Mouse (Mus musculus): ENCODE data around the gene Eef2kmt.
"Not testable (repeated sequence)": the region's sequence is repeated elsewhere in the genome, so short reads cannot be mapped to it uniquely, and the experiment has no call there.

The Eef2kmt gene

DNA sequence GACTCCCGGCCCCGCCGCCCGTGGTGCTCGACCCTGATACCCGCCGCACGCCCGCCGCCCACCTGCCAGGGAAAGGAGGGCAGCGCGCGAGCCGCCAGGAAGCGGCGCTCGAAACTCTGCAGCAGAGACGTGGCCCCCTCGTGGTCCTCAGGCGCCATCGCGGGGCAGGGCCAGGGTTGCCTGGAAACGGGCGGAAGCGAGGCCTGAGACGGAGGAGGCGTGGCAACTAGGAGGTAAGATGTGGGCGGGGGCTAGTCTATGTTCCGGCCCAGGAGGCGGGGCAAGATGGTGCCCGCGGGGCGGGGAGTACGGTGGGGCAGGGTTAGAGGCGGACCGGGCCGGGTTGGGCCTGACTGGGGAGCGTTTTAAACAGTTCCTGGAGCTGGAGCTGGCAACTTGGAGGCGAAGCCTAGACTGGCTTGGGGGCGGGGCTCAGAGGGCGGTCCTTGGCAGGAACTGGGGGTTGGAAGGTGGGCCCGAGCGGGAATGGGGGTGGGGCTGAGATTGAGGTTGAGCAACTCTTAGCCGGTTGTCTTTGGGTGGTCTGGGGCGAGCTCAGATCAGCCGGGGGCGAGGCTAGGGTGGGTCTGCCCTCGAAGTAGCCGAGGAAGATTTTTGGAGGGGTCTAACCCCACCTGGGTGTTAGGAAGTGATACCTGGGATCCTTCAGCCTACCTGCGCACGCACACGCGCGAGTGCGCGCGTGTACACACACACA, at the start of gene Eef2kmt:
Gene Eef2kmt (minus strand): TSS at position 205 of the 718 bp plus-strand sequence.
- DNase-seq, result peak; percentile 98 to 99

DNA sequence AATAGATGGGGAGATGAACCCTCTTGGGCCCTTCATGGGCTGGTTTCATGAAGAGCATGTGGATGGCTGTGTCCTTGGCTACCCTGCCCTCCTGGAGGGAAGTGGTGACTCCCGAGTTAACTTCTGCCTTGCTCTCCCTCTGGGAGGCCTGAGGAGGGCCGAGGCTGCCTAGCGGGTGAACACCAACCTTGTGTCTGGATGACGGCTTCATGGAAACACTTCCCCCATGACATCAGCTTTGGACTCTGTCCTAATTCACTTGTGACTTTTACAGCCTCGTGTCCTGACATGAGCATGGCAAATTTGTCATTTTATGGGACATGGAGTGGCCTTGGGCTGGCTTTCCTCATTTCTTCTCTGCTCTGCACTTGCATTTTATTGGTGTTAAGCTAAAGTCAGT, 39.5 kb upstream of the Eef2kmt start:
- DNase-seq, result no peak

DNA sequence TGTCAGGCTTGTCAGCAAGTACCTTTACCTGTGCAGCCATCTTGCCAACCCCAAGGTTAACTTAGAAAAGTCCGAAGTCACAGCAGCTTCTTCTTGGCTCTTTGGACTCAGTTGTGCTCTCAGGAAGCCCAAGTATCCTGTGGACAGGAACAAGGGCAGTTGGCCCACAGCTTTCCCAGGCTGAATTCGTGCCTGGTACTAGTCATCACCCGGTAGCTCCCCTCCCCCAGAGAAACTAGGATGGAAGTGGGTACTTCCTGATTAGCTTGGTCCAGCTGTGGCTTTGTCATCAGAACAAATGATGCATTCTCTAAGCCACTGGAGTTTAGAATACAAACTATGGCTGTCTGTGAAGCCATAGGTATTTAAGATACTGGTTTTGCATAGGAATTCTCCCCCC, 29.6 kb upstream of the Eef2kmt start:
- no peak for DNase-seq

DNA sequence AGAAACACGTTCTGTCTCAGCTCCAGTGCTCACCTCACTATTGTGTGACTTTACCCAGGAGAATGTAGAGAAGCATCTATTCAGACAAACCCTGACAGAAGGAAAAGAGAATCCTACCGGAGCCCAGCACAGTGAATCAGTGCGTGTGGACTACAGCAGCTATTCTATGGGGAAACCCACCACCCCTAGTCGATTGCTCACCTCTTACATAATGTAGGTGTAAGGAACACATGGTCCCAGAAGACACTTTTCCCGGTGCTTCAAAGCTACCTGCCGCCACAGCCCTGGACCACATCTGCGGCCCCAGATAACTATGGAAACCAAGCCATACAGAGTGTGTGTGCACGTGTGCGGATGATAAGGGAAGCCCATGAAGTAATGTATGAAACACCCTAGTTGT, 26.9 kb upstream of the Eef2kmt start:
- no peak for DNase-seq

DNA sequence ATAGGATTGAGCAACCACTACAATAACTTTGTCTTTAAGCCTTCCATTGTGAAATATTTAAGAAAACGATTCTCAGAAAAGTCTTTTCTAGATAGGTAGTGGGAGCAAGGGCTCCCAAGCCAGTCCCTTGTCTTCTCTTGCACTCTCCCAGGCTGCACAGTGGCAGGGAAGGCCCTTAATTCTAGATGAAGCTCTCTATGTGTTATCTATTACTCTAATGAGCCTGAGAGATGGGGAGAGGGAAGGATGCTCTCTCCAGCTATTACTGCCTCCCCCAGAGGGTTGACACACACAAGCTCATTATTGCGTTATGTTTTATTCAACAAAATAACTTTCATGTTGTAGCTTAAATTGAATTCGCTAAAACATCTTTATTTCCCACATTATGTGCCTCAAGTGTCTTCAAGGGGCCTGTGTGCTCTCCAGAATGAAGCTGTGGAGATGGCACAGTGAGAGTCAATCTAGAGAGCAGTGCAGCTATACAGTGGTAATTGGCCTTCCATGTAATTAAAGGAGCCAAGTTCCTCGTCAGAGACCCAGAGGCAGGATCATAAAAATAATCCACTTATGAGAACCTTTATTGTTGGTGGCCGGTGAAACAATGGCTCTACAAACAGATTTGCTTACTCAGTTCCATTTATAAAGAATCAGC, 23.9 kb upstream of the Eef2kmt start:
- DNase-seq, result no peak

DNA sequence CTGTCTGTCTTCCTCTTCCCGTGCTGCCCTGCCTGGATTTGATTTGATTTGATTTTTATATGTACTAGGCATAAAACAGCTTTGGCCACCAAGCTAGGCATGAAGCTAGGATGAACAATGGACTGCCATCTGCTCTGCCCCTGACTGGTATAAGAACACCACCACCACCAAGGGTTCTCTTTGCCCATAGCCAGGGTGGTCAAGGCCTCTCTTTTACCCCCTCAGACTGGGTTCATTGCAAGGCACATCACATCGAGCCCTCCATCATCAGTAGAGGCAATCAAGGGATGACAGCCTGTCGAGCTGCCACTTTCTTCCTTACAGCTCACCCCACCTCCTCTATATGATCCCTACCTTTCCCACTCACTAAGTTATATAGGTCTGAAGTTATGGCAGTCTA, 16.6 kb upstream of the Eef2kmt start:
- DNase-seq, result no peak

DNA sequence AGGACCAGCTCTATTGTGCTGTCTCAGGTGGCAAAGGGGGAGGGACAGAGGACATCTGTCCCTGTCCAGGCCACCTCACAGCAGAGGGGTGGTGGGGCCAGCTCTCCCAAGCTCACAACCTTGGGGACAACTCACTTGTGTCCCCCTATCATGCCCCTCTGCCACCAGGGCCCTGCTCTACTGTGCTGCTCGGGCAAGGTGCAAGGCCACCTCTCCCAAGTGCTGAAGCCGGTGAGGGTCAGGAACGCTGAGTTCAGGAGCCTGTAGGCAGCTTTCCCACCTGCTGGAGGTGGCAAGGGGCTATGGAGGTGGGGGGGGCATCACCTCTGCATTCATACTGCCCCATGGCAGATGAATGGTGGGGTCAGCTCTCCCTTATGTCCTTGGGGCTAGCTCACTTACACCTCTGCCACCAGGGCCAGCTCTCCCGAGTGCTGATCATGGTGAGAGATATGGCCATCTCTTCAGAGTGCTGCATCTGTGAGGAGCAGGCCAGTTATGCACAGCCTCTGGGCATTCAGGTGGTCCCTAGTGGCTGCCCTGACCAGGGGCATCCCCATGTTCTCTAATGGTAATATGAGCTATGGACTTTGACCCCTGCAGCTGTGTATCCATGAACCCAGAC, 15.7 kb upstream of the Eef2kmt start:
- no peak for DNase-seq

DNA sequence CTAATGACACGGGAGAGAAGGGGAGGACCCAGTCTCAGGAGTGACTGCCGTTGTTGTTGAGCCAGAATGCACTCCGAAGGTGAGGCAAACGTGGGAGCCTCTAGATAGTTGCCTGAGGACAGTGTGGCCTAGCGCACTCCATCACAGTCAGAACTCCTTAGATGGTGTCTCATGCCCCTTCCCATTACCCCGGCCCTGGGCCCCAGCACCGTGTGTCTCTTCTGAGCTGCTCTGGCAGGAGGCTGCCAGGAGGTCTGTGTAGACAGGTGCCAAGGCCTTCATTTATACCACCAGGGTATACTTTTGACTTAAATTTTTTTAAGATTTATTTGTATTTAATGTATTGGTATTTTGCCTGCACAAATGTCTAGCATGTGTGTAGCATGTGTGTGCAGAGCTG, 8.1 kb upstream of the Eef2kmt start:
- DNase-seq, result no peak

DNA sequence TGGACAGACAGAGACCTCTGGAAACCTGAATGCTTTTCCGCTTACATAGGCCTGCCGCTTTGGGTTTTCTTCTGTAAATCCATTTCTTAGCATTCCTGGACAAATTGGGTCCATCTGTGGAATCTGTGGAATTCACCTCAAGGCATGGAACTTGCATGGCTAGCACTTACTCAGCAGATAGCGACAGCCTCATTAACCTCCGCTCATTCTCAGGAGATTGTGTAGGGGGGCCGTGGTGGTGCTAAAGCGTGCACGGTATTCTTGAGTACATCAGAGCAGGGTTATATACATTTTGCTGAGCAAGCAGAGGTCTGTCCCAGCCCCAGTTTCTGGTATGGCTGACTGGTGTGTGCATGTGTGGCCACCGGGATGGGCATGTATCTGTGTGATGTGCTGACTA, 7.4 kb upstream of the Eef2kmt start:
- DNase-seq, result no peak

DNA sequence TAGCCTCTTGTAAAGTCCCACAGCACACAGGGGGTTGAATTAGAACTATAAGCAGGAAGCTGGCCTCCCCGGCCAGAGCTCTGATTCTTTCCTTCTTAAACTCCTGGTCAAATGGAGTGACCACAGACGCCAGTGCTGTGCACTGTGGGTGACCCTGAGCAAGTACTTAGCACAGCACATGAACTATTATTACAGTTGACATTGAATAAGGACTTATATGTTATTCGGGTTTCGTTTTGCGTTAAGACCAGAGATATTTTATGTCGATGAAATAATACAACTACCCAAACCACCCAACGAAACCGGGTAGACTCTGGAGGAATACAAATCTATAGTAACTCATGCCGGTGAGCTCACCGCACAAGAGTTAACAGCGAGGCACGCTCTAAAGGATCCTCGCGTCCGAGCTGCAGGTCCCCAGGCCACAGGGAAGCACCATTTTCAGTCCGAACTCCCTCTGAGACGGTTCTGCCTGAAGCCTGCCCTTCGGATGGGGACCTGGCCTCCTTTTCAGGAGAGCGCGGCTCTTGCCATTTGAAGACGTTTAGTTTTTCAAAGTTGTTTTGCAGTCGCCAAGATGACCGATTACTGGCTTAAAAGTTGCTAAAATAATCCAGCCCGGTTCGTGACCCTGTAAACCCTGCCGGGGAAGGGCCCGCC, 572 bp downstream of the Eef2kmt start:
- DNase-seq, result no peak

DNA sequence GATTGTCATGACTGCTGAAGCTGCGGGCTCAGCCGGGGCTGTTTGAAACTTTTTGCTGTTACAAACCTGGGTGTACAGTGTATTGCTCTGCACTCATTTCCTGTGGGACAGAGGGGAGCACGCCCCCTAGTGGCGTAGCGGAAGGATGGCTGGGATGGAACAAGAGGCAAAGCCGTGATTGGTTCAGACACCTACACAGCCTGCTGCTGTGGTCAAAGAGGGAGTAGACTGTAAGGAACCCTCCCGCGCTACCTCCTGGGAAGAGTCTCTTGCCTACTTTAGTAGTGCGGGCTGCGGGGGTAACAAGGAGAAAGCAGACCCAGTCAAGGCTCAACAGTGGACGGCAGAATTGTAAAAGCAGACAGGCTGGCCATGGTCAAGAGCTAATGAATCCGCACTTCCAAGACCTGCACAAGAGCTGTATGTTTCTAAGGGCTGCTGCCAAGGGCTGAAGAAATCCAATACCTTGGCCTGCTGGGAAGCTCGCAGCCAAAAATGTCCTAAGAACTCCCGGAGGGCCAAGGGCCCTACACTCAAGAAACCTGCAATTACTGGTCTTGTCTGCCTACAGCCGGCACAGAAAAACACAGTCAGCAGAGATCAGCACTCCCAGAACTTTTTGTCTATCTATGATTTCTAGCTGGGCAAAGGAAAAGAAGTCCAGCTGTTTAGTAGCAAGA, 1.3 kb downstream of the Eef2kmt start:
- peak; percentile 78 to 82 for DNase-seq

DNA sequence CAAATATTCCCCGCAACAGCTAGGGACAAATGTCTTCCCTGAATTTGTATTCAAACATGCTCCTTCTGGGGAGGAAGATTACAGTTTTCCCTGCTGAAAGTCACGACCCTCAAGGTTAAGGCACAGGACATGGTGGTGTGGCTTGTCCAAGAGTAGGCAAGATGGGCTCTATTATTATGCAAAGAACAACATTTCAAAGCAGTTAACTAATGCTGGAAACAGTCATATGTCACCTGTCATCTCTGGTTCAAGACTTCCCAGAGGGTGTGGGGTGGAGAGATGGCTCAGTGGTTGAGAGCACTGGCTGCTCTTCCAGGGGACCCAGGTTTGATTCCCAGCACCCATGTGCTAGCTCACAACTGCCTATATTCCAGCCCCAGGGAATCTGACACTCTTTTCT, 3.5 kb downstream of the Eef2kmt start:
- DNase-seq, result no peak

DNA sequence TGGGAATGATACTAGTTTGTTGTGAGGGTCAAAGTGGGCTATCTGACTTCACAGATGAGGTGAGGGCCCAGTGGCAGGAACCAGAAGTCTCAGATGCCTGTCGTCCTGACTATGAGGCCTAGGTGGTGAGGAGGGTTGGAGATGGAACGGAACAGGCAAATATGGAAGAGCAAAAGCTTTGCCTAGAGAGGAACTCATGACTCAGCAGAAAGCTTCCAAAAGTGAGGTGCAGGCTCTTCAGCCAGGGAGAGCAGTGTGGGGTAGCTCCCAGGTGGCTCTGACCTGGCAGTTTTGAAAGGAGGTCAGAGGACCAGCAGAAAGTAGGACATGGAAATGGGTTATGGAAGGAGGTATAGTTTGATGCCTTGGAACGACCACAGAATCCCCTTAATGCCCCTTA, 4.9 kb downstream of the Eef2kmt start:
- no peak for DNase-seq

DNA sequence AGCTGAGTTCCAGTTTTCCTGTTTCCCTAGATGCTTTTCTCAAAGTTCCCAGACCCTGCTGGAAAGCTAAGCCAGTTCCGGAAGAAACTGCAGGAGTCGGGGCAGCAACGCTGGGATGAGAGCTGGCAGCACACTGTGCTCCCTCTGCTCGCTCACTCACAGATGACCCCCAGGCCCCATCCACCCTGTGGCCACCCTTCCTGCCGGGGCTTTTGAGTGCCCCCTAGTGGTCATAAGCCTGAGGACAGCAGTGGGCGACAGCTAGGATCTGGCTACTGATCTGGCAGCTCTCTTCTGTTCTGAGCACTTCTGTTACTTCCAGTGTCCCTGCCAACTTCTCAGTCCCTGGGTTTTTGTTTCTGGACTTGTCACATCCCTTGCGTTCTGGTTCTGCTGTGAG, 11.4 kb downstream of the Eef2kmt start:
- no peak for DNase-seq

DNA sequence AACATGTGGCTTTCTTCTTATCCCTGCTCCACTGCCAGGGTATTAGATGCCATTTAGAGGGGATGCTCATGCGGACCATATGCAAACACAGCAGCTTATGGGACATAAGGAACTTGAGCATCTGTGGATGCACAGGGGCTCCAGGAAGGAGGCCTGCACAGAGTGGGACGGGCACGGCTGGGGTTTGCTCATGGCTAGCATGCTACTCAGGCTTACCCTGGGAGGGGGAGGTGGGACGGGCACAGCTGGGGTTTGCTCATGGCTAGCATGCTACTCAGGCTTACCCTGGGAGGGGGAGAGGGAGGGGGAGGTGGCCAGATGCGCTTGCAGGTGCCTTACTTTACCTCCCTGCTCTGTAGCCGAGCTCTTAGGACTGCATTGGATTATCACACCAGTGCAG, 12.9 kb downstream of the Eef2kmt start:
- no peak for DNase-seq

DNA sequence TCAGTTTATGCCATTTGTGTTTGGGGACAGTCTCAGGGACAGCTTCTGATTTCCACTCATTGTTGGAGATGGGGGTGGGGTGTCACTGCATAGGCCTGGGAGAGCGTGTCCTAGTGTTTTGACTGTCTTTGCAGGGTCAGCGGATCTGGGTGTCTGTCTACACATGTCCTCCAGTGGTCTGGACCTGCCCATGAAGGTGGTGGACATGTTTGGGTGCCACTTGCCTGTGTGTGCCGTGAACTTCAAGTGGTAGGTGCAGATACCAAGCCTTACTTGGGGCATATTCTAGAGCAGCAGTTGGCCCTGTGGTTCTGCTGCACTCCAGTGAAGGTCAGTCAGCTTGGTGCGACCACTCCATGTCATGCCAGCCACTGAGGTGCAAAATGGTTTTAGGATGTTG, 13.4 kb downstream of the Eef2kmt start:
- DNase-seq, result no peak

DNA sequence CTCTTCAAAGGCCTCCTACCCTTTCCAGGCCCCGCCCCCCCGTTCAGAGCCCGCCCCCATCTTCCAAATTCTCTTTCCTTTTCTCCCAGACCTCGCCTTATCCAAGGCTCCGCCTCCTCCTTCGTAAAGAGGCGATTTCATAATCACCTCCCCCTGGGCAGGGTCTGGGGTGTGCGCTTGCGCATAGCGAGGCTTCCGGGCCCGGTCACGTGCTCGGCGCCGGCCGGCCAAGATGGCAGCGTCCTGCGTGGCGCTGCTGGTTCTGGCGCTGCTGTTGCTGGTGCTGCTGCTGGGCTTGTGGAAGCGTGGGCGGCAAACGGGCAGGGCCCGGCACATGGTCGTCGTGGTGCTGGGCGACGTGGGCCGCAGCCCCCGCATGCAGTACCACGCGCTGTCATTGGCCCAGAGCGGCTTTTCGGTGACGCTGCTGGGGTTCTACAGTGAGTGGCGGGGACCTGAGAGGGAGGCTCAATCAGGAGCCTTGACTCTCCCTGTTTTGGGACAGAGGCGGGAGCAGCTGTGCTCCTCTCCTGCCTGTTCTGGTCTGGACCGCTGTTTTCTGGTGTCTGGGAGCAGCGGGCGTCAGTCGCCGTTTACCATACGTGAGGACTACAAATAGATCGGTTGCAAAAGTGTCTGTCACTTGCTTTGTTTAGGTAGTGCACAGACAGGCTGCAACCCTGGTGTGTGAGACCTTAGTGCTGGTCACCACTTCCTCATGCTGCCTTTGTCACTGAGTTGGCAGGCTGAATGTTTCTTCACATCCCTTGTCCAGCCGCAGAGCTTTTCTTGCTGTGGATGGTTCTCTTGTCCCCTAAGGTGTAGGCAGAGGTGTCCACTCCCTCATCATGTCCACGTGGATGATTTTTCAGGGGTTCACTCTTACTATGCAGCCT, 22.1 kb downstream of the Eef2kmt start, which contains the start of gene Alg1:
Gene Alg1 (plus strand): TSS at position 204 of the 896 bp plus-strand sequence.
- DNase-seq, result peak; percentile 81 to 87

DNA sequence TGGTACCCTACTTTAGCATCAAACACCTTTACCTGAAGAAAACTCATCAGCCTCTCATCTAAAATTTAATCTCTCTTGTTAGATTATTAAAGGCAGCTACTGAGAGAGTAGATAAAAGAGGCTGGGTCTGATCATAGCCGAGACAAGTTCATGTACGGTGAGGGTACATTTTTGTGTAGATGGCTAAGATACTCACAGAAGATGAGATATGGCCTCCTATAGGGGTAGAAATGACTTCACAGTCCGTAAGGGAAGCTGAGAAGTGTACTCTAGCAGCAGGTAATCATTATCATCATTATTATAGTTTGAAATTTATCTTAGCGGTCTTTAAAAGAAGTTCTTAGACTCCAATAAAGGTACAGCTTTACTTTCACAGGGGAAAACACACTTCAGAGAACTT, 22.8 kb downstream of the Eef2kmt start:
- DNase-seq, result no peak

DNA sequence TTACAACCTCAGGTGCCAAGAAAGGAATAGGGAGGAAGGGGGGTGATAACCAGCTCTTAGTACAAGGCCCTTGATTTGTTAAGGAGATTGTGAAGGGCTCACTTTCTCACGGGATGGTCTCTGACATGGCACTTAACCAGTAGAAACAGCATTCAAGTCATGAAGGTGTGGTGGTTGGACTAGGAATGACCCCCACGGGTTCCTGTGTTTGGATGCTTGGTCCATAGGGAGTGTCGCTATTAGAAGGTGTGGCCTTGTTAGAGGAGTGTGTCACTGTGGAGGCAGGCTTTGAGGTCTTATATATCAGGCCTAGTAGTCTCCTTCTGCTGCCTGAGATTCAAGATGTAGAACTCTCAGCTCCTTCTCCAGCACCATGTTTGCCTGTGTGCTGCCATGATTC, 27.7 kb downstream of the Eef2kmt start:
- not testable (repeated sequence) for DNase-seq

DNA sequence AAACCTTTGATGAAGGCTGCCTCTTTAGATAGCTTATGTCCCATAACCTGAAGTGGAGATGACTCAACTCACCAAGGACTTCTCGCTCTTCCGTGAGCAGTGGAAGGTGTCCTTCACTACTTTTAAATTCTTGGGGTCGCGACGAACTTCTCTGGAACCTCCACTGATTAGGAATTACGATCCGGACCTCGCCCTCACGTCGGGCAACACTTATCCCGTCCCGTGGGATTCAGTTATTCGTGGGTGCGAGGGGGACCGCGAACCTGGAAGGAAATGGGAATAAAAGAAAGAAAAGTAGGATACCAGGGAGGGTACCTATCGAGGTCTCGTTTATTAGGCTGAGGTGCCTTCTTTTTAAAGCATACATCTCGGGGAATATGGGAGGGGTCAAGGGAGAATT, 28.3 kb downstream of the Eef2kmt start:
- not testable (repeated sequence) for DNase-seq

DNA sequence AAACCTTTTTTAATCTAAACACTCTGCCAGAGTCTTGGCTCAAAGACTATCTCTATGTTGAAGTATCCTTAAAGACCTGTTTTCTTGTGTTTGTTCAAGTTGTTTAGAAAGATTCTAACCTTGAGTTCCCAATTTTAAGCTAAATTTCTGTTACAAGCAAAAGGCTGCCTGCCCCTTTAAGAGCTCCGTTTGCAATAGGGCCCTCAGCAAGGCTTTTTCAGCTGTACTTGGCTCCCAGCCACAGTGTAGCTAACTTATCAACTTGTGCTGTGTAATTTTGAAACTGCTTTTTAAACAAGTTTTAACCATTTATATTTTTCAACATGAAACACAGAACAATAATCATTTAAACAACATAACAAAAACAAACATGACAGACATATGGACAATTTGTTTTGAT, 29.2 kb downstream of the Eef2kmt start:
- not testable (repeated sequence) for DNase-seq

DNA sequence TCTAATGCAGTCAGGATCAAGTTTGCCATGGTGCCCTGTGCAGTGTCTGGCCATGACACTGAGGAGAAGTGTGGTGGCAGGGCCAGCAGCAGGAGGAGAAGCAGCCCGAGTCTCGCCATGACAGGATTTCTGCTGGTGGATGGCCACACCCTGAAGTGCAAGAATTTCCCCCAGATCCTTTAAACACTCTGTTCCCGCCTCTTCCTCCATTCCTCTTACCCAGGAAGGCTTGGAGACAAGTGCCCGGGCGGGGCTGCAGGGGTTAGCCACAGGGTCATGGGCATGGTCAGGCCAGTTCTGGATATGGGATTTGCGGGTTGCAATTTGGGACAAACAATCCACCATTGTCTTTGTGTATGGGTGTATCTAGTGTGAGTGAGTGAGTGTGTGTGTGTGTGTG, 33.6 kb downstream of the Eef2kmt start, which contains the start of gene AU021092:
Gene AU021092 (minus strand): TSS at position 160 of the 400 bp plus-strand sequence.
- no peak for DNase-seq
